Mouse (Mus musculus): Measurements from ENCODE around the gene Sept5.
A peak's percentile ranks its signal among the peaks of the same experiment; 100 is the strongest.

Gene Sept5

GRCm38 (mm10) chr16:18629390-18630231 is at the start of gene Sept5:
Gene Sept5 (minus strand): TSS chr16:18629954.
- DNase-seq (ENCODE audit: low spot score in 2 of 2), result peak; percentile 21 to 29

- DNase-seq (ENCODE audit: low spot score in 2 of 2), result no peak
Measured at GRCm38 (mm10) chr16:18679112-18679511, 49.4 kb upstream of the Sept5 start.

GRCm38 (mm10) chr16:18677746-18678679 is 48.3 kb upstream of the Sept5 start:
- peak; percentile 55 to 67 for DNase-seq (ENCODE audit: low spot score in 2 of 2)

GRCm38 (mm10) chr16:18673005-18673404 is 43.3 kb upstream of the Sept5 start:
- no peak for DNase-seq (ENCODE audit: low spot score in 2 of 2)

GRCm38 (mm10) chr16:18672027-18672426 is 42.3 kb upstream of the Sept5 start:
- DNase-seq (ENCODE audit: low spot score in 2 of 2), result no peak

GRCm38 (mm10) chr16:18669914-18670313 is 40.2 kb upstream of the Sept5 start:
- DNase-seq (ENCODE audit: low spot score in 2 of 2), result no peak

- no peak for DNase-seq (ENCODE audit: low spot score in 2 of 2)
Measured at GRCm38 (mm10) chr16:18658597-18658996, 28.8 kb upstream of the Sept5 start.

GRCm38 (mm10) chr16:18655372-18656098 is 25.8 kb upstream of the Sept5 start:
- no peak for DNase-seq (ENCODE audit: low spot score in 2 of 2)

- no peak for DNase-seq (ENCODE audit: low spot score in 2 of 2)
Measured at GRCm38 (mm10) chr16:18653290-18654160, 23.8 kb upstream of the Sept5 start.

GRCm38 (mm10) chr16:18649126-18649525 is 19.4 kb upstream of the Sept5 start:
- DNase-seq (ENCODE audit: low spot score in 2 of 2), result no peak

GRCm38 (mm10) chr16:18645329-18645728 is 15.6 kb upstream of the Sept5 start:
- no peak for DNase-seq (ENCODE audit: low spot score in 2 of 2)

- no peak for DNase-seq (ENCODE audit: low spot score in 2 of 2)
Measured at GRCm38 (mm10) chr16:18644485-18644884, 14.7 kb upstream of the Sept5 start.

- DNase-seq (ENCODE audit: low spot score in 2 of 2), result no peak
Measured at GRCm38 (mm10) chr16:18643406-18643998, 13.7 kb upstream of the Sept5 start.

- no peak for DNase-seq (ENCODE audit: low spot score in 2 of 2)
Measured at GRCm38 (mm10) chr16:18642897-18643296, 13.1 kb upstream of the Sept5 start.

GRCm38 (mm10) chr16:18642291-18642690 is 12.5 kb upstream of the Sept5 start:
- no peak for DNase-seq (ENCODE audit: low spot score in 2 of 2)

GRCm38 (mm10) chr16:18639382-18639929 is 9.7 kb upstream of the Sept5 start:
- DNase-seq (ENCODE audit: low spot score in 2 of 2), result no peak

- no peak for DNase-seq (ENCODE audit: low spot score in 2 of 2)
Measured at GRCm38 (mm10) chr16:18638396-18638795, 8.6 kb upstream of the Sept5 start.

GRCm38 (mm10) chr16:18636804-18637203 is 7.0 kb upstream of the Sept5 start:
- no peak for DNase-seq (ENCODE audit: low spot score in 2 of 2)

GRCm38 (mm10) chr16:18636401-18636800 is 6.6 kb upstream of the Sept5 start:
- no peak for DNase-seq (ENCODE audit: low spot score in 2 of 2)

- DNase-seq (ENCODE audit: low spot score in 2 of 2), result no peak
Measured at GRCm38 (mm10) chr16:18633333-18633732, 3.6 kb upstream of the Sept5 start.

All from natural killer cell, adult 2 months (primary cell).